Mouse (Mus musculus) right cerebral cortex, postnatal 10 days (tissue): ENCODE data around the gene Upk3a.

ENCODE experiments used
- DNase-seq, 2 experiments: peaks; one replicate each; pipeline ENCODE4 v3.0.0; 2021; ENCODE audit warnings: low spot score in 2 of 2

Gene Upk3a

GRCm38 (mm10) chr15:85016951-85017664 is at the start of gene Upk3a:
TSS of gene Upk3a (plus strand) at chr15:85017141.
- DNase-seq: peak in 1 of 2 experiments; percentile 51

DNA sequence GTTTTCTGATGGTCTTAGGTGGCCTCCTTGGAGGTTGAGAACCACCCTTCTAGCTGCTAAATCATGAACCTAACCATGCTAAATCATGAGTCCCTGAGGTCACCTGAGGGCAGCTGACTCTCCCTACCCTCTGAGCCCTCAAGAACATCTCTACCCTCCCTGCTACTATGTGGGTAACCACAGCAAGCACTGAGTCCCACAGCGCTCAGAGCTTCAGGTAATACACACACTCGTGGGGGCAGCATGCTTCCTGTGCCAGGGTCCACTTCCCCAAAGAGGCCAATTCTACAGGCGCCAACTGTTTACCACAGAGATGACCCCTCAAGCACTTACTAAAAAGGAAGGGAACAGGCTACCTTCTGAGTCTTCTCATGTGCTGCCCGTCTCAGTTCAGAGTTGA is 48.4 kb upstream of the Upk3a start:
- no peak for DNase-seq

DNA sequence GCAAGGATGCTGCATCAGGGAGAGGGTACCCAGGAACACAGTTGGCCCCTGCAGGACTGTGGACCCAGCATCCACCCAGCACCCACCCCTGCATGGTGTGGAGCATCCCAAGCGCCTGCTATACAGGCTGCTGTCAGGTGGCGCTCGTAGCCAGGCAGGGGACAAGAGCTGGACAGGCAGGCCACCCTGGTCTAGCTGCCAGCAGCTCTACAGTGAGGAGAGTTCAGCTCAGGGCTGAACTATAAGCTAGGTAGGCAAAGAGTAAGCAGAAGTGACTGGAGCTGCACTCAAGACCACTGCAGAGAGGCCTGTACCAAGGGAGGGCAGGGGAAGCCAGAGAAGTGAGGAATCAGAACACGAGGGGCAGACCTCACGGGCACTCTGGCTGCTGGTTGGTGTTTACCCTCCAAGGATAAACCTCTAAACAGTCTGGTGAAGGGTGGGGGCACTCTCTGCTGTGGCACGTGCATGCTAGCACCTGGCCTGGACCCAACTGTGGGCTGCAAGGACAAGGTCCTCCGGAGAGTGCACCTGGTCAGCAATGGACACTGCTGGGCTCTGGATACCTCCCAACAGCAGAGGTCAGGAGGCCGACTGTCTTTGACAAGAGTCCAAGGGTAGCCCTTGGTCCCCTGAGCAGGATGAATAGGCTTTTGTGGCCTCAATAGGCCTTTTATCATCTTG is 43.9 kb upstream of the Upk3a start:
- peak; percentile 62 to 70 for DNase-seq

DNA sequence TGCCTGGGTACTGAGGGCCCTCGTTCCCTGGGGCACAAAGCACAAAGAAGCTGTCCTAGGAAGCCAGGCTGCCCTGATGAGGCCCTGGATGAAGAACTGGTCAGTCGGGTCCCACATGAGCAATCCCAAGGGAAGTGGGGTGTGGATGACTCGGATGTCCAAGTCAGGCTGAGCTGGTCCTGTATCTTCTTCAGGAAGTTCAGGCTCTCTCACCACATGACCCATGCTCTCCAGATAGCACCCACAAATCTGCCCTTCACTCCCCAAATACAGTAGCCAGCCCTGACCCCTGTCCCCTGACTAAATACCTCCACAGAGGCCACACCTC is 43.4 kb upstream of the Upk3a start:
- DNase-seq: no peak

GRCm38 (mm10) chr15:84975729-84976128 is 41.2 kb upstream of the Upk3a start:
- peak in 1 of 2 experiments; percentile 66 for DNase-seq

DNA sequence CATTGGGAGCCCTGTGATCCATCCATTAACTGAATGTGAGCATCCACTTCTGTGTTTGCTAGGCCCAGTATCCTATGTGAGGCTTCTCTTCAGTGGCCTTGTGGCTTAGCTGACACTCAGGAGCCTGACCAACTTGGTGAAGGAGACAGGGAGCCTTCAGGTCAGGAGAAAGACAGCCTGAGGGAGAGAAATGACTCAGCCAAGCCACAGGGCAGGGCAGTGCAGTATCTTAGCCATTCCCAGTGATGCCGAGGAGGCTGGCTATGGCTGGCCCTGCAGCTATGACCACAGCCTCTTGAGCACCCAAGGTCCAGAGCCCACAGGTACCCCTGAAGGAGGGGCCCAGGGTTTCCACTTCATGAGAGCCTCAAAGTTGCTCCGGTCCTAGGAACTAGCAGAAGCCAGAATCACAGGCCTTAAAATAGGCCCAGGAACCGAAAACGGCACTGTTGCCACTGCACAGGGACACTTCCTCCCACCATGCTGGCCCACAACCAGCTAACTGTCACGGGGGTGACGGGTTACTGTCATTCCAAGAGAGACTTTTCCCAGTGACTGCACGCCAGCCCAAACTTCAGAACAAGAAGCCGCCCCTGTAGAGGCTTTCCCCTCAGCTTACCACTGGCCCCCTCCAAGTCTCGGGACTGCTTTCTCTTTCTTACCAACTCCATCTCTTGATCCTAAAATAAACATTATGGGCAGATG is 35.2 kb upstream of the Upk3a start:
- peak in 1 of 2 experiments; percentile 62 for DNase-seq

DNA sequence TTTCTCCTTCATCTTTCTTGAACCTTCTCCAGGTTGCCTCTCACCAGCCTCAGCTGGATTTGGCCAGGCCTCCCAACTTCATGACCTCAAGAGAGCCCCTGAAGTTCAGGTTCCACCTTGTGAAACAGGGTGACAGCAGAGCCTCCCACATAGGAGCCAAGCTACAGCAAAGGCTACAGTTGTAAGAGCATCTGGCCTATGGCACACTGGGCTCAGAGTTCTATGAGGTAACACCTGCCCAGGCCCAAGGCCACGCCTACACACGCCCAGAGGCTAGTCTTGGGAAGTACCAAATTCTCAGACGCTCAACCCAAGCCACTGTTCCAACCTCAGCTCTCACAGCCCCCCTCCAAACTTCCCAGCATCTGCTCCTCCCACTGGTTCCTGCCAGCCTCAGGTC is 34.1 kb upstream of the Upk3a start:
- no peak for DNase-seq

GRCm38 (mm10) chr15:84983721-84984120 is 33.2 kb upstream of the Upk3a start:
- DNase-seq: no peak

DNA sequence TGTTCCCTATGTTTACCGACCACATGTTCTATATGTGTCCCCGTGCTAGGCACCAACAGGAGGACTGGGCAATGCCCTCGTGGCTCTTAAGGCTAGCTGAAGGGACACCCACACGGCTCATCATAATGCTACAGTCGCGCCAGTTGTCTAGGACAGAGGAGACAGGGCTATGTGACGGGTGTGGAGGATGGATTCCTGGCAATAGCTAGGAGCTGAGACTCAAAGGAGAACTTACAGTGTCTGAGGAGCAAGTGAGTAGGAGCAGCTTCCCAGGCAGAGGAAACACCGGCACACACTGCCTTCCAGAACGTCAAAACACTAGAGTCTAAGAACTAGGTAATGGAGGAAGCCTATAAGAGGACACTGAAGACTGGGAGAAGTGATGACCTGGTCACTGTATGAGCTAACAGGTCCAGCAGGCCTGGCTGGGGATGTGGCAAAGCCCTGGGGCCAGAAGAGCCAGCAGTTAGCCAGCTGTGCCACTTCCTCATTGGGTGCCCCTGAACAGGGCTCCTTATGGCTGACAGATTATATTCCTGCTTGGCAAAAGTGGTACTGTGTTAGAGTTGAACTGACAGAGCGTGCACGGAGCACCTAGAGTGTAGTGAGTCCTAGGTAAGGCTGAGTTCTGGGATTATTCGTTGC is 31.3 kb upstream of the Upk3a start:
- no peak for DNase-seq

DNA sequence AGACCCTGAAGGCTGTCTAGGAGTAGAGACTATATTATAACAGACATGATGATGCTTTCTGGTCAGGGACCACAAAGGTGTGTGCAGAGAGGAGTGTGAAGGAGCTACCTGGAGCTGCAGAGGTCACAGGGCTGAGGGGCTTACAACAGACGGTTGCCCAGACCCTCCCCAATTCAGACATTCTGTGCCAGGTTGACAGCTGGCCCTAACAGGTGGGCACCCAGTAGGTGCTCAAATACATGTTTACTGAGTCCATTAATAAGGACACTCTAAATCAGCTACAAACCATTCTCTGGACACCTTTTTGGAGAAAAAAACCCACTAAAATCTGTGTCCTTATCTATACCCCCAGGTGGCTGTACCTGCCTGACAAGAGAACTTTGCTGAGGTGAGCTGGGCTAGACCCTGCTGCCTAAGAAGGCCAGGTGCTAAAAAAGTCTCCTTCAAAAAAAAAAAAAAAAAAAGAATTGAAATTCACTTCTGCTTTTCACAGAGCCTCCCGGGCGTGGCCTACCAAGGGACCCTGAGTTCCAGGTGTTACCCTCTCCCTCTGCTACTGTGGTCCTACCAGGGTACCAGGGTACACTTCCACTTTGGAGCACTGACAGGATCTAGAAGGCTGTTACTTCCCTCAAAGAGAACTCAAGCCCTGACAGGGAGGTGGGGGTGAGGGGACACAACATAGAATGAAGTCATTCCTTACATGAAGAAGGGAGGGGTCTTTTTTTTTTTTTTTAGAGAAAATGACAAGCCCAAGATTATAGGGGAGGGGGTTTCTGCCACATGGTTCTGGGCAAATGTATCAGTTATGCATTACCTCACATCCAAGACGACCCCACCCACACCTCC is 30.5 kb upstream of the Upk3a start:
- no peak for DNase-seq

- peak; percentile 66 to 69 for DNase-seq
Observed at GRCm38 (mm10) chr15:84987020-84987815, 29.7 kb upstream of the Upk3a start.

DNA sequence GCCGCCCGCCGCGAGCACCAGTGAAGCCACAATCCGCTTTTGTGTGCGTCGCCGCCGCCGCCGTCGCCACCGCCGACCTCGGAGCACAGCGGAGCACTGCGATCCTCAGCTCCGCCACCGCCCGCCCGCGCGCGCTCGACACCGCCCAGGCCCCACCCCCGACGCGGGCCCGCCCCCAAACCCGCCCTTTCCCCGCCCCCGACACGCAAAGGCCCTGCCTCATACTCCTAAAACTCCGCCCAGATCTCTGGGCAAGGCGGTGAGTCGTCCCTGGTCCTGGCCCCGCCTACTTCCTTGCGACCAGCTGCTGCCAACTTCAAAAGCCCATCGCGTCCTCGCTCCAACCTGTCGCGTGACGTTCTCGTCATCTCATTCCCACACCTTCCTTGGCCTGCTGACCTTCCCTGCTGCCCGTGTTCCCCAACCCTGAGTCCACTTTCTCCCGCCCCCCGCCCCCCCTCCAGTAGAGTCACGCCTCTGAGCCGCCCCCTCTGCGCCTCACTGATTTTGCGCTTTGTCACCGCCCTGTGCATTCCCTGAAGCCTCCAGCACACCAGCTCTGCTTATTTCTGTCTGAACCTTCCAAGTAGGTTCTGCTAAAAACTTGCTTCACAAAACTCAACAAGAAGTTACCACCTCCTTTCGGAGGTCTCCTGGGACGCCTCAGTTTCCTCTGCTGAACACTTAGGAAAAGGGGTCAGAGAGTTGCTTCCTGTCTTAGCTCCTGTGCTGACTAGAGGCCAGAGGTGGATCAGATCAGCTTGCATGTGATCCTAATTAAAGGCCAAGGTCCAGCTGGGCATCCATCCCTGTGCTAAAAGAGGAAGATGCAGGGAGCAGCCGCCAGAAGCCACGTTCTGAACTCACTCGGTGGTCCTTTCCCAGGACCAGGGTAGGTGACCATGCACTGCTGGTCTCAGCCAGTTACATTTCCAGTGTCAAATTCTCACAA is 28.8 kb upstream of the Upk3a start, which contains the start of gene 5031439G07Rik:
TSS of gene 5031439G07Rik (minus strand) at position 678 of the 952 bp plus-strand sequence.
- peak; percentile 93 to 95 for DNase-seq

- DNase-seq: no peak
Observed at GRCm38 (mm10) chr15:84989098-84989497, 27.8 kb upstream of the Upk3a start.

- peak in 1 of 2 experiments; percentile 68 for DNase-seq
Observed at GRCm38 (mm10) chr15:84989771-84990170, 27.2 kb upstream of the Upk3a start.

DNA sequence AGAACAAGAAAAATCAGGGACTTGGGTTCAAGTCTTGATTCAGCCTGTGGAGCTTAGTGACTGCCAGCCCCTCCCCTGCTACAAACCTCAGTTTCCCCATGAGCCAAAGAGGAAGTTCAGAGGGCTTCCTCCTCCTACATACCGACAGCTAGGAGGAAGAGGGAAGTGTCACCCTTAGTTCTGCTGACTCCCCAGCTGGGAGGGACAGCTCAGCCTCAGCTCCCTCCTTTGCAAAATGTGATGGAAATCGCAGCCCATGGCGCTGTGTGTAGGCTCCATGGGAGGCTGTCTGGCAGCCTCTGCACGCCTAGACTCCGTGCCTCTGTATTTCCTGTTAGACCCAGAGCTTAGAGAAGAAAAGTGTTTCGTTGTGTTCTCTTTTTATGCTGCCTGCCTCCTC is 22.4 kb upstream of the Upk3a start:
- DNase-seq: no peak

GRCm38 (mm10) chr15:84995041-84995440 is 21.9 kb upstream of the Upk3a start:
- no peak for DNase-seq

DNA sequence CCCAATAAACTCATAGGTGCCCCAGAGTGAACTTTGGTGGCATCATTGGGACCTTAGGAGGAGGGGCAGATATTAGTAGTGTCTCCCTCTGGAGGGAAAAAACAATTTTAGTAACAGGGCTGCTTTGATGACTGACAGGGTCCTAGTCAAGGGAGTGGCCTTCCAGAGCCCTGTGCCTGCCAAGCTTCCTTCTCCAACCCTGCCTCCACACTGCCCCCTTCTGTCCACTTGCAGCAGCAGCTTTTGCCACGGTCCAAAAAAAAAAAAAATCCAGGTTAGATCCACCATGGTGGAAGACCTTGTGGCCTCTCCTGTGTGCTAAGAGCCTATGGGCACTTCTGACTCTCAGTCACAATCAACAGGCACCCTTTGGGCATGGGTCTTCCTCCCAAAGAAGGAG is 21.0 kb upstream of the Upk3a start:
- peak in 1 of 2 experiments; percentile 64 for DNase-seq

DNA sequence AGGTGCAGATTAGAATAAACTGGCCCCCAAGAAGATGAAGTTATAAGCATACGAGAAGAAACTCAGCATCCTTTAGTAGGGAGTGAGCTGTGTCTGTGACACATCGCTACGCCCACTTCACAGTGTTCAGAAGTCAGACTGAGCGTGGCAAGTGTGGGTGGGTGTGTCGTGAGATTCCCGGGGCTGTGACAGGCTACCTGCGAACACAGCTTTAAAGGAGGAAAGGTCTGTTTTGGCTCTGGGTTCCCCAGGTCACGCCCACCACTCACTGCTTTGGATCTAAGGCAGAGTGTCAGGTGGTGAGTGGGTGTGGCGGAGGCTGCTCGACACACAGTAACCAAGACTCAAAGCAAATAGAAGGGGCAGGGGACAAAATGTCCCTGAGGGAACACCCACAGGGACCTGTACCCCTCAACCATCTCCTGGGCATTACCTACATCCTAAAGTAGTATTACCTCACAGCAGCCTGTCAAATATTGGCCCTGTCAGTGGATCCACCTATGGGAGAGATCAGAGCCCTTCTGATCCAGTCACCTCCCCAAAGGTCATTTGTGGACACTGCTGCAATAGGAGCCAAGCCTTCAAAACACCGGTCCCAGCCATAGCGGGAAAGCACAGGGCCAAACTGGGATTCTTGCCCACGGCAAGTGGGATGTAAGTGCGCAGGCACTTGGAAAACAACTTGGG is 19.0 kb upstream of the Upk3a start:
- DNase-seq: peak; percentile 62 to 77

- DNase-seq: no peak
Observed at GRCm38 (mm10) chr15:84999911-85000310, 17.0 kb upstream of the Upk3a start.
